Mouse (Mus musculus) liver, embryonic 15.5 days (tissue): Measurements from ENCODE around the gene Scn2a. TPM values are rescaled to one million over a fixed set of nuclear protein-coding genes. Genes with fewer than 3 reads are reported as not detected.

Source experiments
- polyA plus RNA-seq: library from polyadenylated mRNA; unstranded; fragments of >200 nt; fragmentation: Nextera tagmentation; extraction: Ambion mirVana; gene quantifications from 2 replicates; pipeline ENCODE4 v1.2.1, GENCODE M21; 2015

The Scn2a gene
- polyA plus RNA-seq, 1 experiment from 2014 or later, result 0.12 TPM

Other genes starting within 250 kb of the Scn2a start
- gene Scn3a, start 53.1 kb upstream of the Scn2a start, polyA plus RNA-seq, result 0.02 and 0.05 TPM in 2 replicates
- 0.05 and 0.14 TPM in 2 replicates for gene Csrnp3, start 225.0 kb downstream of the Scn2a start, polyA plus RNA-seq